Mouse (Mus musculus) mouse trophoblast stem cell (cell line): ENCODE results near the gene Gm11037.

Experiments
- in situ Hi-C, 2 experiments: fragments of 300-500 bp; cut with MseI, MboI; formaldehyde crosslinking; loops; 2 replicates in 1 of 2; 3 replicates in 1 of 2; pipeline ENCODE4 v1.15.1; 2025

Gm11037 gene

GRCm38 (mm10) chr2:131179246-131179886 is 46.1 kb downstream of the Gm11037 start:
- in situ Hi-C loops: no loop called here

DNA sequence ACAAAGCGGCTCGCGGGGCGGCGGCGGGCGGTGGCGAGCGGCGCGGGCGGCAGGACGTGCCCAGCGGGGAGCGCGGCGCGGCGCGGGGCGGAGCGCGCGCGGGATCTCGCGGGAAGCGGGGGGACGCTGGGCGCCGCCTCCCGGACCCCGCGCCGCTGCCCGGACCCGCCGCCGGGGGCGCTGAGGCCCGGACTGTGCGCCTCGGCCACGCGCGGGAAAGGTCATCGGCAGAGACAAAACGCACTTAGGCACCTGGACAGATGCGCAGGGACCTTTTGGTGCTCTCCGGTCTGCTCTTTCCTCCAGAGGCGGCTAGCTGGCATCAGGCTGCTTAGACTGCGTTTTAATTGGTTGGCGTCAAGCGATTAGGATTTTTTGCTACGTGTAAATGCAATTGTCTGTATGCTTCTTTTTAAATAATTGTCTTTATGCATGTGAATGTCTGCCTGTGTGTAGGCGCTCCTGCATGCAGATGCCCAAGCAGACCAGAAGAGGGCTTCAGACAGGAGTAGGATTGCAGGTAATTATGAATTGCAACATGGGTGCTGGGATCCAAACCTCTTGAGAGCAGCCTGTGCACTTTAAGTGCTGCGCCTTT is 46.8 kb downstream of the Gm11037 start, which contains the start of gene Cenpb:
Gene Cenpb, minus strand, starts transcription at position 78 of the 598 bp plus-strand sequence.
- in situ Hi-C loops: no loop called here
